Mouse (Mus musculus) left cerebral cortex, adult 9 months (tissue): ENCODE results near the gene Slc26a1.

ENCODE experiments used
- DNase-seq, 2 experiments: peaks; one replicate each; pipeline ENCODE4 v3.0.0; 2022; ENCODE audit warnings: low spot score in 2 of 2

The Slc26a1 gene

GRCm38 (mm10) chr5:108691152-108691551 is 15.8 kb upstream of the Slc26a1 start:
- DNase-seq, result no peak

GRCm38 (mm10) chr5:108689091-108689490 is 13.7 kb upstream of the Slc26a1 start:
- no peak for DNase-seq

- no peak for DNase-seq
Observed at GRCm38 (mm10) chr5:108680871-108681270, 5.5 kb upstream of the Slc26a1 start.

- DNase-seq, result no peak
Observed at GRCm38 (mm10) chr5:108679909-108680308, 4.5 kb upstream of the Slc26a1 start.

- DNase-seq, result no peak
Observed at GRCm38 (mm10) chr5:108678296-108678854, 3.0 kb upstream of the Slc26a1 start.

GRCm38 (mm10) chr5:108677605-108678295 is 2.4 kb upstream of the Slc26a1 start:
- DNase-seq, result peak in 1 of 2 experiments; percentile 86

GRCm38 (mm10) chr5:108676772-108677498 is 1.6 kb upstream of the Slc26a1 start:
- no peak for DNase-seq

GRCm38 (mm10) chr5:108674624-108675023 is 745 bp downstream of the Slc26a1 start:
- DNase-seq, result no peak

- no peak for DNase-seq
Observed at GRCm38 (mm10) chr5:108671757-108672156, 3.6 kb downstream of the Slc26a1 start.

GRCm38 (mm10) chr5:108670785-108671184 is 4.6 kb downstream of the Slc26a1 start:
- peak in 1 of 2 experiments; percentile 49 for DNase-seq

- DNase-seq, result no peak
Observed at GRCm38 (mm10) chr5:108669986-108670385, 5.4 kb downstream of the Slc26a1 start.

- peak; percentile 74 to 93 for DNase-seq
Observed at GRCm38 (mm10) chr5:108668977-108669936, 6.1 kb downstream of the Slc26a1 start, which contains the start of gene Dgkq. Gene Dgkq (minus strand): TSS chr5:108669672.

- DNase-seq, result no peak
Observed at GRCm38 (mm10) chr5:108668387-108668932, 6.9 kb downstream of the Slc26a1 start.

GRCm38 (mm10) chr5:108667370-108667769 is 8.0 kb downstream of the Slc26a1 start:
- DNase-seq, result no peak

GRCm38 (mm10) chr5:108665066-108665465 is 10.3 kb downstream of the Slc26a1 start:
- no peak for DNase-seq

- no peak for DNase-seq
Observed at GRCm38 (mm10) chr5:108662772-108663171, 12.6 kb downstream of the Slc26a1 start.

GRCm38 (mm10) chr5:108660632-108661268 is 14.6 kb downstream of the Slc26a1 start:
- peak; percentile 74 to 91 for DNase-seq

GRCm38 (mm10) chr5:108659698-108660631 is 15.4 kb downstream of the Slc26a1 start, which contains the start of gene Idua:
Gene Idua (plus strand): TSS chr5:108660331.
- DNase-seq, result no peak

GRCm38 (mm10) chr5:108658611-108659010 is 16.8 kb downstream of the Slc26a1 start:
- no peak for DNase-seq

GRCm38 (mm10) chr5:108657406-108657805 is 18.0 kb downstream of the Slc26a1 start:
- DNase-seq, result no peak
